Mouse (Mus musculus) CD4-positive, CD25-positive, alpha-beta regulatory T cell (primary cell): ENCODE measurements around the gene Rnf6. TPM values are rescaled to one million over a fixed set of nuclear protein-coding genes. Genes with fewer than 3 reads are reported as not detected.

ENCODE experiments used
- polyA plus RNA-seq: library from polyadenylated mRNA; unstranded; fragments of 100-300 nt; shearing (Covaris generic); gene quantifications from one replicate; pipeline ENCODE4 v1.2.1, GENCODE M21; 2017

Rnf6 gene
- 72.1 TPM for polyA plus RNA-seq

DNA sequence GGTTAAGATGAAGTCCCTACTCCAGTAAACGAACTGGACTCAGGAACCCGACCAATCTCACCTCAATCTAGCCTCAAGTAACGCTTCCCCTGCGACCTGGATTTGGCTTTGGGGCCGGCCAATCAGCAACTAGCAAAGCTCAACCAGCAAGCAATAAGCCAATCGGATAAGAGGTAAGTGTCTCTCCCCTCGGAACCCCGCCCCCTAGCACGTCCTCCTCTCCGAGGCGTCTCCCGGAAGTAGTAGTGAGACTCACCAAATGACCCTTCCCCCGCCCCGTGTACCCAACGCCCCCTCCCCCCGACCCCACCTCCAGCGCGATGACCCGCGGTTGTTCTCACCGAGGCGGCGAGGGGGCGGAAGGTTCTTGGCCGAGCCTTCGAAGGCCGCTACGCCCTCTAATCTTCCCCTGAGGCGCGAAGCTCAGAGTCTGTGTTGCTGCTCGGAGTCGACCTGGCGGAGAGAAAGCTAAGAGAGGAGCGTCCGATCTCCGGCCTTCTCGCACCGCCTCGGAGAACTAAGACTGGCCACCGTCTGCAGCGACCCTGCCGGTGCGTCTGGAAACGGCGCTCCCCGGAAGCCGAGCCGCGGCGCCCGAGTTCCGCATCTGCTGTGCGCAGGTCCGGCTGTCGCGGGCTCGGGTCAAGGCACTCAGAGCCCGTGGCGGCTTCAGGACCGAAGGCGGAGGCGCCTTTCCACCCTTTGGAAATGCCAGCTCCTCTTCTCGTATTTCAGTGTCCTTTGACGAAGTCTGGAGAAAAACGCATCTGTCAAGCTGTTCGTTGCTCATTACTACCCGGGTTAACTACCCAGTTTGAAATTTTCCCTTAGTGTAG, at the start of gene Rnf6:
Gene Rnf6 (minus strand): TSS at position 677 of the 836 bp plus-strand sequence.

GRCm38 (mm10) chr5:146230864-146231654, 9.7 kb upstream of the Rnf6 start, which contains the start of gene Cdk8:
TSS of gene Cdk8 (plus strand) at chr5:146231230.

GRCm38 (mm10) chr5:146185204-146185603, 36.2 kb downstream of the Rnf6 start, which contains the start of gene 1700001J03Rik:
TSS of gene 1700001J03Rik (minus strand) at chr5:146185304.

DNA sequence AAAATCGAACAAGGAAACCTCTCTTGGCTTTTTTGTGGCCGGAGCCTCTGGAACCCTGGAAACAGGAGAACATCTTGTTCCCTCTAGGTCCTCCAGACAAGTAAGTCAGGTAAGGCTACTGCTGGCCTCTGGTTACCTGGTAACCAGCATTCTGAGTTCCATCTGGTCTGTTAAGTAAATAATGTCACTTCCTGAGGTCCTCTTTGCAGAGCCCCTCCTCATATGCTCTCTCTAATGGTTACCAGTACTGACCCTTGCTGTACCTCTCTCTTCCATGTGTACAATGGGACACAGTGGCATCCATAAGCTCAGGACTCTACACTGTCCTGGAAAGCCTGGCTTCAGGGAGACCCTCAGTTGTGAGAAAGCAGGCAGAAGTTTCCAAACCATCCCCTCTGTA, 50.7 kb downstream of the Rnf6 start, which contains the start of gene Gm6309:
Gene Gm6309 (minus strand): TSS at position 101 of the 400 bp plus-strand sequence.

GRCm38 (mm10) chr5:146160439-146160838, 60.9 kb downstream of the Rnf6 start, which contains the start of gene Gm5565:
TSS of gene Gm5565 (minus strand) at chr5:146160539.

Other genes starting within 250 kb of the Rnf6 start
- gene Cyp3a25, start 211.9 kb downstream of the Rnf6 start, polyA plus RNA-seq: not detected
- not detected for gene Cyp3a59, start 142.3 kb downstream of the Rnf6 start, polyA plus RNA-seq
- not detected for gene Gm5565, start 61.0 kb downstream of the Rnf6 start, polyA plus RNA-seq
- not detected for gene Gm6309, start 50.8 kb downstream of the Rnf6 start, polyA plus RNA-seq
- 0.51 TPM for gene 1700001J03Rik, start 36.3 kb downstream of the Rnf6 start, polyA plus RNA-seq
- 16.5 TPM for gene Cdk8, start 9.7 kb upstream of the Rnf6 start, polyA plus RNA-seq
- not detected for gene Wasf3, start 163.4 kb upstream of the Rnf6 start, polyA plus RNA-seq